Mouse (Mus musculus) megakaryocyte, embryonic 14.5 days (primary cell): Measurements from ENCODE around the gene Lbhd2.

Experiments used
- FLI1 ChIP-seq: IDR thresholded peaks from 2 replicates; pipeline ENCODE4 v1.6.1; 2012; ENCODE audit warnings: low read length, inconsistent platforms, mixed read lengths
- GATA1 ChIP-seq: IDR thresholded peaks from 3 replicates; pipeline ENCODE4 v1.6.1; 2012; ENCODE audit warnings: mixed read lengths, low read length, inconsistent platforms, borderline replicate concordance

GRCm38 (mm10) chr12:111430049-111430867 lies 23.6 kb downstream of the Lbhd2 start:
- TF ChIP-seq GATA1, result no peak
- TF ChIP-seq FLI1, result no peak
